Mouse (Mus musculus) fibroblast of lung, adult 2 months (primary cell): ENCODE results near the gene Terb1.

Experiments
- DNase-seq: peaks from one replicate; pipeline ENCODE4 v3.0.0-alpha.2; 2011; ENCODE audit warnings: low read depth

Gene Terb1

DNA sequence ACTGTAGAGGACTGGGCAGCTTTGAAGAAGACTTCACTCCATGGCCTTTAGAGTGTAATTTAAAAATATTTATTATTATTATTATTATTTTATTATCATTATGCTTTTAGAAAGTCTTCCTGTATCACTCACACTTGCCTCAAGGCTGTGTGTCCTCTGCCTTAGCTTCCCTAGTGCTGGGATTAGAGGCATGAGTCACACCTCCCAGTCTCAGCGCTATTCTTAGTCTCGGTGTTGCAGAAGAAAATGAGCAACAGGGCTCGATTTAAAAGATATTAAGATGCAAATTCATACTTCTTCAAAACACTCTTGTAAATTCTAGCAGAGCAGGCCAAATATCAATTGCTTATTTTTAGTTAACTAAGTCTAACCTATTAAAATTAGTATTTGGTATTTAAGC is 60.9 kb downstream of the Terb1 start:
- DNase-seq: peak; percentile 3

- no peak for DNase-seq
These were observed 63.7 kb downstream of the Terb1 start for GRCm38 (mm10) chr8:104446016-104446415.

DNA sequence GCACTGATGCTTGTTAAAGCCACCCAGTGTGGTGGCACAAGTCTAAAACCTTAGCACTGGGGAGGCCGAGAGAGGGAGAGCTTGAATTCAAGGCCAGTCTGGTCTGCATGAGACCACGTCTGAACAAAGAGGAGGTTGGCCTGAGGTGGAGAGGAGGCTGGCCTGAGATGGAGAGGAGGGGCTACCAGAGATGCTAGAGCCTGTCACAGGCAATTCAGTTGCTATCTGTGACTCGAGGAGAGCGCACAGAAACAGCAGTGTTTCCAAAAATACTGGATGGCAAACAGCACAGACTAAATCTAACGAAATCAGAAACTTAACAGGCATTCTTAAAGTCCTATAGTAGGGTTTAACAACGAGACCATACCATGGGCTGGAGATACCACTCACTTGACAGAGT is 64.5 kb downstream of the Terb1 start:
- DNase-seq: no peak

DNA sequence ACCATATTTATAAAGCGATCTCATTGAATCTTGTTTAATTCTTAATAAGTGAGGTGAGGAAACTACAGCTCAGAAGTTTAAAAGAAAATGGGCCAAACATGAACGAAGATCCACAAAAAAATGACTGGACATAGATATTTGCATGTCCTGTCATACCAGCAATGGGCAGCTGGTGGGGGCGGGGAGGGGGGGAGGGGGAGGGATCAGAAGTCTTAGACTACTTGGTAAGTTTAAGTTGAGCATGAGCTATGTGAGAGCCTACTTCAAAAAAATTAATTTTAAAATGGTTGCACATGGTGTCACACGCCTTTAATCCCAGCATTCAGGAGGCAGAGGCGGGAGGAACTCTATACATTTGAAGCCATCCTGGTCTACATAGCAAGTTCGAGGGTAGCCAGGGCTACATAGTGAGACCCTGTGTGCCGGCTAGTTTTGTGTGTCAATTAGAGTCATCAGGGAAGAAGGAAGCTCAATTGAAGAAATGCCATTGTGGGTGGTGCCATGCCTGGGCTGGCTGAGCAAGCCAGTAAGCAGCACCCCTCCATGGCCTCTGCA is 66.5 kb downstream of the Terb1 start:
- DNase-seq: no peak

GRCm38 (mm10) chr8:104442299-104443124 is 67.2 kb downstream of the Terb1 start, which contains the start of gene Dync1li2:
Gene Dync1li2, minus strand, starts transcription at chr8:104443047.
- peak; percentile 65 for DNase-seq

DNA sequence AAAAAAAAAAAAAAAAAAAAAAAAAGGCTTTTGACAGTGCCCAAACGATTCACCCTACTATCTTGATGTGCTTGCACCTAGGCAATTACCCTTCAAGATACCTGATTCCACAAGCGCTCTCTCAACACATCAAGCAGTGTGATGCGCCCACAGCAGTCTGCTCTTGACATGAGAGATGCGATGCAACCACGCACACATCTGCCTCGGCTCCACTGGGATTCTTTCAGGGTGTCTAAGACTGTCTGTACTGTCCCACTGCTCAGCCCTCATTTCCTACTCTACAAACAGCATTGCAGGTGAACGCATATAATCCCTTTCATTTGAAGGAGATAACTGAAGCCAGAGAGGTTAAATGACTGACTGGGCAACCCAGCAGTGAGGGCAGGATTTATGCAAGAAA is 68.1 kb downstream of the Terb1 start:
- no peak for DNase-seq

DNA sequence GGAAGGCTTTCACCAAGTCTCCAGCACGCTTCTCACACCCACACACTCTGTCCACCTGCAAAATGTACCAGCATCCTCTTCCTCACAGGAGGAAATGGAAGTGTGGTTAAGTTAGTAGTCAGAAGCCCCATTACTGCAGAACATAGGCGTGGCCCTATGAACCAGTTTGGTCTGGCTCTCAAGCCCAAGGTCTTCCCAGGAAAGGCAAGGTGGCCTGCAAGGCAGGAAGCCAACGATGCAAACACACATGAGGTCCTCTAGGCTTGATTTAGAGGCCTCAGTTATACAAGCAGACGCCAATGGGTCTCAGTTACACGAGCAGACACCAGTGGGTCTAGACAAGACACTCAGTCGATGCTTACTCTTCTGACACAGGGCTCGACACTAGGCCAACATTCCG is 70.2 kb downstream of the Terb1 start:
- no peak for DNase-seq

DNA sequence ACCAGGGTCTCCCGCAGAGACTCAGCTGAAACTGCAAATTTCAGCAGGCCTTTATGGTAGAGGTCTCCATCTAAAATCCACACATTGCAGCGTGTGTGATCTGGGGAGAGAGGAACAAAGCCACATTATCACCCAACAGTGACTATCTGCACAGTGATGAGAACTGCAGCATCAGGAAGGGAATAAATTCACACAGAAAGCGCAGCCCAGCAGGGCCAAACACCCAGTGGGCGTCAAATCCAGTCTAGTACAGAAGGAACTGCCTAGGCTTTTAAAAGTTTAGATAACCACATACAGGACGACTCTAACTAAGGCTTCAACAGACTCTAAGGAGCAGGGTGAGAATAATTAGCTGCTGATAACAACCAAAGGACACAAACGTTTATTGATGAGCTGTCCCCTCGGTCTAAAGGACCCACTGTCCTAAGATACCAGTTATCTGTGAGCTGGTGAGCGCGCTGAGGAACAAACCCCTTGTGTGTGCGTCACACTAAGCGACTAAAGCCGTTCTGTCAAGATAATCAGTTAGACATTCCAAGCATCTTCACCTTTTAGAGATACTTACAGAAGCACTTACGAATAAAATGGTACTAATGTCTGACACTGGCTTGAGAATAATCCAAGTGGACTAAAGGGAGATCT is 72.1 kb downstream of the Terb1 start:
- DNase-seq: no peak

- no peak for DNase-seq
These were observed 73.1 kb downstream of the Terb1 start for GRCm38 (mm10) chr8:104436591-104436990.

DNA sequence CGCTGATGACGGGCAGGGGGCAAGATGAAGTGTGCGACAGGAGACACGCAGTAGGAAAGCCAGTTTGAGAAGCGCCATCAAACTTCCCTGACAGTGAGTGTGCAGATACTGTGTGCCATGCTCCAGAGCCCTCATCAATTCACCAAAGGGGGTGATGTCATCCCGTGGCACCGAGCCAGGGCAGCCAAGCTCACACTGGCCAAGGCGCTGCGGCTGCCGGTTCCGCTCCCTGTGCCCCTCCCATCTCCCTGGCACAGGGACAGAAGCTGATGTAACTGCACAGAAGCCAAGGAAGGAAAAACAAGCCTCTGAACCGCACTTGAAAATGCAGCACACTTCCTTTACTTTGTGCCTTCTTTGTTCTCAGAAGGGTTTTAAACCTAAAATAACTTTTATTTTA is 73.7 kb downstream of the Terb1 start:
- peak; percentile 94 for DNase-seq

DNA sequence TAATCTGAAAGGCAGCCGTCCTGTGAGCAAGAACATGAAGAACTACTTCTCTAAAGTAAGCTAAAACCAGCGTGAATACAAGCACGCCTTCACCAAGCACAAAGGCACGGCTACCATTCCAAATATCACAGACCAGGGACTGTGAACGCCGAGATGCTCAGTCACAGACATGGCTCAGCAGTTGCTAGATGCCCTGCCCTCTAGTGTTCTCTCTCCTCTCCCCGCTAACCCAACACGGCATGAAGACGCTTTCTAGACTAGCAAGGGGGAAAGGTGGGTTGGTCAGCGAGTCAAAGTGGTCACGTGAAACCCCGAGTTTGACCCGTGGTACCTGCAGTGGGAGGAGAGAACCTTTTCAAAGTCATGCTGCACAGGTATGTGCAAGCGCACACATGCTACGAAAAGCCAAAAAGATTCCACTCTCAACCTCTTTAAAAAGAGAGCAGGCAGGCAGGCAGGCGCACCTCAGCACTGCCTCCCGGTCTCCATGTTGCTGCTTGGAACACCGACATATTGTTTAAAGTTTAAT is 74.8 kb downstream of the Terb1 start:
- DNase-seq: no peak

DNA sequence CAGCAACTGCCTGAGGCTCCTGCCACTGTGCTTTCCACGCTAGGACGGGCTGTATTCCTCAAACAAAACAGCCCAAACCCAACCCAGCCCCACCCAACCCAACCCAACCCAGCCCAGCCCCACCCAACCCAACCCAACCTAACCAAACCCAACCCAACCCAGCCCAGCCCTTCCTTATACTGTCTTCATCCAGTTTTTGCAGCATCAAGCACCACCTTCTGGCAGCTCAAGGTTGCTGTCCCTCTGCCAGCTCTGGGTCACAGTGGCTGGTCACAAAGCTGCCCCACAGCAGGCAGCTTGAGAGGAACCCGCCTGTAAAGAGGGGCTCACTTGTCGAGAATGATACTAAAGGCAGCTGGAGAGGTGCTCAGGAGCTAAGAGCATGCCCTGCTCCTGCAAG is 75.4 kb downstream of the Terb1 start:
- no peak for DNase-seq

GRCm38 (mm10) chr8:104433191-104433842 is 76.4 kb downstream of the Terb1 start:
- no peak for DNase-seq

GRCm38 (mm10) chr8:104432656-104433055 is 77.1 kb downstream of the Terb1 start:
- DNase-seq: no peak

- DNase-seq: no peak
These were observed 79.5 kb downstream of the Terb1 start for GRCm38 (mm10) chr8:104430230-104430629.

DNA sequence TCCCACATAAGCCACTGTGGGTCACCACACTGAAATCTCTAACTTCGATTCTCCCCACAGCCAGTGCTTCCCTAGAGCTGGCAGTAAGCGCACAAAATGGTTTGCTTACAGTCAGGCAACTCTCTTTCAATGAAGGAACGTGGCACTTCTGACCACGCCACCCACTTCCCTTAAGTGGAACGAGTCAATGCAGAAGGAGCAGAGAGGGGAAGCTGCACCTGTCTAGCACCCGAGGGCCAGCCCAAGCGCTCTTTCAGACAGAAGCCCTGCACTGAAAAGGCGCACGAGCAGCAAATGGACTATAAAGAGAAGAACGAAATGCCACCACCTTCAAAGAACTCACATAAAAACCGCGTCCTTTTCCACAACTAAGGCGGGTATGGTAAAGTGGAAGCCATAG is 82.0 kb downstream of the Terb1 start:
- no peak for DNase-seq

- DNase-seq: no peak
These were observed 87.4 kb downstream of the Terb1 start for GRCm38 (mm10) chr8:104422313-104422712.

DNA sequence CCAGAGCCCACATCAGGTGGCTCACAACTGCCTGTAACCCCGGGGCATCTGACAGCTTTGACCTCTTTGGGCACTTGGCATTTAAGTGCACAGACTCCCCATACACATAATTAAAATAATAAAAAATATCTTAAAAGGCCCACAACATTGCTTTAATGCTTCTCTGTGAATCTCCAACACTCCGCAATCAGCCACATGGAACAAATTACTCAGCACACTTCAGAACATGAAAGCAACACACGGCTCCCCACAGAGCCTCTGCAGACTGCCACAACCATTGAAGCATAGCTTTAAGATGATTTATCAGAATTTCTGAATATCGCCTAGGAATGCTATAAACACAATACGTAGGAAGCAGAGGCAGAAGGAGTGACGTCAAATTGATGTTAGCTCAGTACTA is 93.7 kb downstream of the Terb1 start:
- DNase-seq: no peak

DNA sequence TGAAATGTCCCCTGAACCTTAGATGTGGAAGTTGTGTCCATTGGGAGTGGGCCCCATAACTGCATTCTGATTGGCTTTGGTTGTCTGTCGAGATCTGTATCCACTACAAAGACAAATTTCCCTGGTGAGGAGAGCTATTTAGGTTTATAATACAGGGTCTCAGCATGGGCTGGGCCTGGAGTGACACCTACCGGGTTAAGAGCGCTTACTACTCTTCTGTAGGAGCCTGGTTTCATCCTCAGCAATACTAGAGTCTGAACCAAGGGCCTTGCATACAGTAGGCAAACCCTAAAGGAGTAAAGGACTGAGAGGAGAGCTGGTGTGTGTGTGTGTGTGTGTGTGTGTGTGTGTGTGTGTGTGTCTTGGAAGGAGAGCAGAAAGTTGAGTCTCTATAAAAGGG is 95.5 kb downstream of the Terb1 start:
- DNase-seq: no peak

DNA sequence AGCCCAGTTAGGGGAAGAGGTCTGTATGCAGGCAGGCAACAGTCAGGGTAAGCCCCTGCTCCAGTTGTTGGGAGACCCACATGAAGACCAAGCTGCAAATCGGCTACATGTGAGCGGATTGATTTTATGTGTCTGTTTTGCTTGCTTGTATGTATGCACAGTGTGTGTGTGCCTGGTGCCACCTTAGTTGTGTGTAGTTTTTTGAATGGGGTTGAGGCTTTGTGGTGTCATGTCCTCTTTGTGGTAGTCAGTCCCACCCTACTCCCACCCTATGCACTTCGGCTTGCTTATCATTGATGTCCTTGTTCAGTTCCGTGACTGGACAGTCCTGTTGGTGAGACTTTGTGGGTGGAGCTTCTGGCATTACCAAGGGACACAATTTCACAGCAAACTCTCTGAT is 95.9 kb downstream of the Terb1 start:
- DNase-seq: no peak

- DNase-seq: no peak
These were observed 96.7 kb downstream of the Terb1 start for GRCm38 (mm10) chr8:104412805-104413532.

DNA sequence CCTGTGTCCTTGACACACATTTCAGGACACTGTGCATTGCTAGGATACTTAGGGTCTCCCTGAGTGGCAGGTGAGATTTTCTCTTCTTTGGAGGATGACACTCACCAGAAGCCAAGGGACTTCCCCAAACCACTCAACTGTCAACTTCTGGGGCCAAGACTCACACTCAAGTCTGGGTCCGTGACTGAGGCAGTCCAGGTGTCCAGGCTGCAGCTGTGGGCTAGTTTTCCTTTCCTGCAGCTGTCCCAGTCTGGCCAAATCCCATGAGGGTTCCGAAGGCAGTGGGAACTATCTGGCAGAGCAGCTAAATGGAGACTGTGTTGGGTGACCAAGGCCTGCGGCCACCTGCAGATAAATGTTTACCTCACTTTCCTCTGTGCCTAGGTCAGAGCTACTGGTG is 97.7 kb downstream of the Terb1 start:
- no peak for DNase-seq
